Comparison of ENCODE assay signal across 13 mouse cellular contexts in genomic region chr7:45137171-45138006, GRCm38 (mm10). TPM values are rescaled to one million over a fixed set of nuclear protein-coding genes. Genes with fewer than 3 reads are reported as not detected.
DNase-seq lines count a peak whose midpoint lies in the region; ATAC-seq and TF ChIP-seq lines count a peak whose summit lies in the region.
"Had no signal": no experiment of that assay in that cellular context is flagged by ENCODE, and none has a peak within 500 bp of the region (broad histone marks: within the 10 kb centered on the region; RNA-seq: fewer than 3 reads in every experiment).

No protein-coding gene starts in this region.

- peak; percentile 74 for ATAC-seq in G1E (ENCODE audit: extremely low read depth, insufficient number of reproducible peaks, low FRiP score, poor library complexity, severe bottlenecking)
- peak; percentile 79 for ATAC-seq in common myeloid progenitor, adult 5-6 weeks (replicated peaks; ENCODE audit: low read depth, poor library complexity, severe bottlenecking)
- ATAC-seq in liver, postnatal 0 days: peak; percentile 49

- TF ChIP-seq EP300 in liver, postnatal 0 days (IDR thresholded peaks at IDR 0.05; ENCODE audit: low read depth): peak; percentile 64

- H3K27me3 ChIP-seq in heart, embryonic 10.5 days (ENCODE audit: insufficient read depth, poor library complexity, severe bottlenecking): peaks cover 24% of the 10 kb centered on the region
- no peaks in the 10 kb centered on the region for H3K27me3 ChIP-seq in G1E (ENCODE audit: insufficient read depth, low read length)
- no peaks in the 10 kb centered on the region for H3K27me3 ChIP-seq in liver, postnatal 0 days (ENCODE audit: insufficient read depth, low read length)
- peaks cover 36% of the 10 kb centered on the region for H3K27me3 ChIP-seq in limb, embryonic 10.5 days (ENCODE audit: low read depth, poor library complexity, severe bottlenecking)

- H3K36me3 ChIP-seq in heart, embryonic 10.5 days: peaks cover 11% of the 10 kb centered on the region
- H3K36me3 ChIP-seq in G1E (replicated peaks): peaks cover 48% of the 10 kb centered on the region
- H3K36me3 ChIP-seq in liver, postnatal 0 days (replicated peaks; ENCODE audit: insufficient read depth, low read length): peaks cover 9% of the 10 kb centered on the region; the same call in 1 of the 2 replicates
- H3K36me3 ChIP-seq in limb, embryonic 10.5 days: peaks cover 15% of the 10 kb centered on the region

- 0 out of 2 replicates have a peak overlapping the region, but pooled peaks have one; percentile 16 for H3K4me3 ChIP-seq in heart, embryonic 10.5 days
- H3K4me3 ChIP-seq in G1E (ENCODE audit: low read depth, low read length): peak overlapping the region; percentile 71; the same call in 1 of the 2 replicates
- no peak overlapping the region for H3K4me3 ChIP-seq in liver, postnatal 0 days (ENCODE audit: low read depth, low read length)
- H3K4me3 ChIP-seq in limb, embryonic 10.5 days: no peak overlapping the region

- 0 out of 2 replicates have a peak overlapping the region, but pooled peaks have one; percentile 30 for H3K4me2 ChIP-seq in liver, postnatal 0 days (ENCODE audit: low read depth, low read length)

- H3K9ac ChIP-seq in liver, postnatal 0 days (replicated peaks): no peak overlapping the region

- peak; percentile 91 for DNase-seq in heart, embryonic 10.5 days (ENCODE audit: low spot score)
- no peak for DNase-seq in heart, adult 8-10 months (ENCODE audit: low spot score)
- peak; percentile 83 for DNase-seq in G1E (ENCODE audit: low spot score)
- no peak for DNase-seq in liver, postnatal 0 days
- no peak for DNase-seq in right cerebral cortex, postnatal 14 days
- DNase-seq in embryo, embryonic 9.5 days (ENCODE audit: extremely low spot score): no peak
- DNase-seq in limb, embryonic 10.5 days (ENCODE audit: low spot score): no peak
- DNase-seq: gastrocnemius, postnatal 14 days; kidney, adult 11 months; kidney, postnatal 36 days; lung, adult 18-20 months had no signal

- H3K27ac ChIP-seq in heart, embryonic 10.5 days: peak overlapping the region; percentile 42
- peak overlapping the region; percentile 45 for H3K27ac ChIP-seq in liver, postnatal 0 days (ENCODE audit: low read depth)
- H3K27ac ChIP-seq in limb, embryonic 10.5 days: no peak overlapping the region
- H3K27ac ChIP-seq: hindbrain, embryonic 10.5 days had no signal

- H3K4me1 ChIP-seq in heart, embryonic 10.5 days: peaks cover 31% of the 10 kb centered on the region
- H3K4me1 ChIP-seq in G1E (ENCODE audit: insufficient read depth, low read depth, low read length): peaks cover 87% of the 10 kb centered on the region
- H3K4me1 ChIP-seq in liver, postnatal 0 days (ENCODE audit: insufficient read depth): peaks cover 23% of the 10 kb centered on the region
- H3K4me1 ChIP-seq in limb, embryonic 10.5 days: peaks cover 13% of the 10 kb centered on the region

- WGBS in heart, embryonic 10.5 days: 58% methylated on average over 12 of the region's 12 CpGs
- 30% methylated on average over 12 of the region's 12 CpGs for WGBS in liver, postnatal 0 days (ENCODE audit: insufficient replicate concordance)
- 82% methylated on average over 12 of the region's 12 CpGs for WGBS in limb, embryonic 10.5 days

- no peak for TF ChIP-seq CTCF in G1E (IDR thresholded peaks at IDR 0.05; ENCODE audit: low read depth, low read length)
- no peak for TF ChIP-seq CTCF in liver, postnatal 0 days (IDR thresholded peaks at IDR 0.05; ENCODE audit: low read depth)

- no peaks in the 10 kb centered on the region for H3K9me3 ChIP-seq in heart, embryonic 10.5 days
- peaks cover 3% of the 10 kb centered on the region; the same call in 1 of the 2 replicates for H3K9me3 ChIP-seq in G1E (replicated peaks)
- no peaks in the 10 kb centered on the region for H3K9me3 ChIP-seq in liver, postnatal 0 days (ENCODE audit: low read length)
- no peaks in the 10 kb centered on the region for H3K9me3 ChIP-seq in limb, embryonic 10.5 days (replicated peaks)
- H3K9me3 ChIP-seq: hindbrain, embryonic 10.5 days had no signal

RNA-seq across cellular contexts. Expression of gene Flt3l, which starts 1.2 kb away (rescaled TPM):
- 2.5 and 3.1 TPM in 2 replicates for polyA plus RNA-seq in heart, embryonic 10.5 days (2016; fragmentation: Nextera tagmentation; extraction: Ambion mirVana)
- total RNA-seq in heart, adult 8-10 months (2022): 1 to 10 TPM; 6.1 to 7.9 (median 6.5) TPM
- 75.7 and 76.5 TPM in 2 replicates for total RNA-seq in G1E (2014; fragmentation: Nextera tagmentation)
- total RNA-seq in G1E (2017): 41.0 and 48.6 TPM in 2 replicates
- polyA plus RNA-seq in G1E (2012): 31.7 and 38.8 TPM in 2 replicates
- 5.8 and 13.0 TPM in 2 replicates for total RNA-seq in common myeloid progenitor, adult 5-6 weeks (2017)
- polyA plus RNA-seq in liver, postnatal 0 days (2015; fragmentation: Nextera tagmentation; extraction: Ambion mirVana): 2.0 and 2.3 TPM in 2 replicates
- polyA plus RNA-seq in limb, embryonic 10.5 days (2016; fragmentation: Nextera tagmentation; extraction: Ambion mirVana): 1.4 and 1.5 TPM in 2 replicates

RNA-seq across cellular contexts. Expression of gene Gm45713, which starts 1.4 kb away (rescaled TPM):
- 0.36 and 0.58 TPM in 2 replicates for polyA plus RNA-seq in heart, embryonic 10.5 days (2016; fragmentation: Nextera tagmentation; extraction: Ambion mirVana)
- total RNA-seq in heart, adult 8-10 months (2022): 1 to 10 TPM in 1 of 4 experiments, not detected in 3; 1.7 TPM
- not detected in 2 replicates for total RNA-seq in G1E (2014; fragmentation: Nextera tagmentation)
- total RNA-seq in G1E (2017): 0.16 and 0.23 TPM in 2 replicates
- 1.0 and 1.3 TPM in 2 replicates for polyA plus RNA-seq in G1E (2012)
- not detected in 2 replicates for total RNA-seq in common myeloid progenitor, adult 5-6 weeks (2017)
- 0.27 and 0.70 TPM in 2 replicates for polyA plus RNA-seq in liver, postnatal 0 days (2015; fragmentation: Nextera tagmentation; extraction: Ambion mirVana)
- not detected in 2 replicates for polyA plus RNA-seq in limb, embryonic 10.5 days (2016; fragmentation: Nextera tagmentation; extraction: Ambion mirVana)
- total RNA-seq: gastrocnemius, postnatal 14 days had no signal

RNA-seq across cellular contexts. Expression of gene Rpl13a, which starts 8.8 kb away (rescaled TPM):
- polyA plus RNA-seq in heart, embryonic 10.5 days (2016; fragmentation: Nextera tagmentation; extraction: Ambion mirVana): 873 and 1,060 TPM in 2 replicates
- total RNA-seq in heart, adult 8-10 months (2022): 100 to 1,000 TPM; 580 to 769 (median 686) TPM
- total RNA-seq in G1E (2014; fragmentation: Nextera tagmentation): 1,386 and 1,478 TPM in 2 replicates
- total RNA-seq in G1E (2017): 2,356 and 2,406 TPM in 2 replicates
- 5,469 and 6,084 TPM in 2 replicates for polyA plus RNA-seq in G1E (2012)
- total RNA-seq in common myeloid progenitor, adult 5-6 weeks (2017): 3,242 and 3,932 TPM in 2 replicates
- polyA plus RNA-seq in liver, postnatal 0 days (2015; fragmentation: Nextera tagmentation; extraction: Ambion mirVana): 938 and 993 TPM in 2 replicates
- polyA plus RNA-seq in limb, embryonic 10.5 days (2016; fragmentation: Nextera tagmentation; extraction: Ambion mirVana): 1,210 and 1,327 TPM in 2 replicates

RNA-seq across cellular contexts. Expression of gene Rps11, which starts 13.2 kb away (rescaled TPM):
- polyA plus RNA-seq in heart, embryonic 10.5 days (2016; fragmentation: Nextera tagmentation; extraction: Ambion mirVana): 1,266 and 1,534 TPM in 2 replicates
- 100 to 1,000 TPM; 572 to 626 (median 604) TPM for total RNA-seq in heart, adult 8-10 months (2022)
- total RNA-seq in G1E (2014; fragmentation: Nextera tagmentation) (916 and 1,000 TPM in 2 replicates), G1E (2017) (1,298 and 1,329 TPM in 2 replicates)
- polyA plus RNA-seq in G1E (2012): 151 and 217 TPM in 2 replicates
- total RNA-seq in common myeloid progenitor, adult 5-6 weeks (2017): 1,473 and 1,910 TPM in 2 replicates
- polyA plus RNA-seq in liver, postnatal 0 days (2015; fragmentation: Nextera tagmentation; extraction: Ambion mirVana): 681 and 696 TPM in 2 replicates
- polyA plus RNA-seq in limb, embryonic 10.5 days (2016; fragmentation: Nextera tagmentation; extraction: Ambion mirVana): 1,846 and 2,302 TPM in 2 replicates

RNA-seq across cellular contexts. Expression of gene Pih1d1, which starts 16.7 kb away (rescaled TPM):
- polyA plus RNA-seq in heart, embryonic 10.5 days (2016; fragmentation: Nextera tagmentation; extraction: Ambion mirVana): 97.8 and 102 TPM in 2 replicates
- 10 to 100 TPM; 40.4 to 50.5 (median 48.0) TPM for total RNA-seq in heart, adult 8-10 months (2022)
- total RNA-seq in G1E (2014; fragmentation: Nextera tagmentation) (82.8 and 124 TPM in 2 replicates), G1E (2017) (60.9 and 68.4 TPM in 2 replicates)
- polyA plus RNA-seq in G1E (2012): 46.4 TPM in 2 replicates
- total RNA-seq in common myeloid progenitor, adult 5-6 weeks (2017): 35.2 and 59.8 TPM in 2 replicates
- polyA plus RNA-seq in liver, postnatal 0 days (2015; fragmentation: Nextera tagmentation; extraction: Ambion mirVana): 37.6 and 37.8 TPM in 2 replicates
- polyA plus RNA-seq in limb, embryonic 10.5 days (2016; fragmentation: Nextera tagmentation; extraction: Ambion mirVana): 105 and 109 TPM in 2 replicates

Comparison
In these comparisons a context has a peak if more than half of its experiments do, and no peak if none do; other contexts are left out.
1. DNase-seq: peak in heart, embryonic 10.5 days (single experiment) and G1E (single experiment); none in heart, adult 8-10 months (single experiment), liver, postnatal 0 days (single experiment), right cerebral cortex, postnatal 14 days (single experiment), embryo, embryonic 9.5 days (single experiment) and limb, embryonic 10.5 days (single experiment).
2. H3K4me3 ChIP-seq: peak in heart, embryonic 10.5 days (single experiment) and G1E (single experiment); none in liver, postnatal 0 days (single experiment) and limb, embryonic 10.5 days (single experiment).
3. Peak in every context shown above with its lines, with median percentiles within 50 percentile points of each other: ATAC-seq.